ENCODE assay signal across 9 mouse cellular contexts in the genomic region with DNA sequence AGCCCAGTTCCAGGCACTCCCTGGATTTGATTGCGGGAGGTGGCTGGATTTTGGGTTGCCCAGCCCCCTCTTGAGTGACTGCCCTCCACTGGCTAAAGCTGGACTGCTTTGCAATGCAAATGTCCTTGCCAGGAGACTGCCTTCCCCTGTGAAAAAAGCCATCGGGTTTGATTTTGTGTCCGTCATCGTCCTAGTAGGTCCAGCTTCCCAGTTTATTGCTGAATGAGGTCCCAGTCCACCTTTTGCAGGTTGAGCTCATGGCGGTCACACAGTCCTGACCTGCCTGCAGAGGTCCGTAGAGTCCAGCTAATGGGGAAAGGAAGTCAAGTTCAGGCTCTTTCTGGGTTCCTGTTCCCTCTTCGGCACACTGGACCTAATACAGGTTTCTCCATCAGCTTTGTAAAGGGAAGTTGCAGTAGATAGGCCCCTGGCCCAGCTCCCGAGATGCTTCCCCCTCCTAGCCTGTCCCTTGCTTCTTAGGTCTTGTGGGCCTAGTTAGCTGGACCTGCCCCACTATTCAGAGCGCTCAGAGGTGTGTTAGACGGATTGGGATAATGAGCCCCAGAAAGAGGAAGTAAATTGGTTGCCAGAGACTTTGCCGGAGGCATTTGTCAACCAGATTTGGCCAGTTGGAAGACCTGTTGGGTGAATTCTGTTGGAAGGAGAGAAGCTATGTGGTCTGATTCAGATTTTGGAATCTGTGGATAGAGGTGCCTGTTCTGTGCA. TPM values are rescaled to one million over a fixed set of nuclear protein-coding genes. Genes with fewer than 3 reads are reported as not detected.
DNase-seq lines count a peak whose midpoint lies in the region; ATAC-seq and TF ChIP-seq lines count a peak whose summit lies in the region.
"Had no signal": no experiment of that assay in that cellular context is flagged by ENCODE, and none has a peak within 500 bp of the region (broad histone marks: within the 10 kb centered on the region; RNA-seq: fewer than 3 reads in every experiment).

No protein-coding gene starts in this region.

- H3K9me3 ChIP-seq in hindbrain, embryonic 13.5 days = no peaks in the 10 kb centered on the region

- DNase-seq in MEL-GATA-1-ER (ENCODE audit: extremely low read depth, low read depth) = peak; percentile 78
- DNase-seq in cerebellum, adult 2 months = peak in 1 of 2 experiments; percentile 75
- peak; percentile 44 to 53 for DNase-seq in frontal cortex, postnatal 14 days (ENCODE audit: low spot score in 2 of 2)
- peak; percentile 51 to 59 for DNase-seq in layer of hippocampus, postnatal 14 days (ENCODE audit: low spot score in 2 of 2)
- DNase-seq in lung, postnatal 36 days = peak; percentile 68
- DNase-seq in retina, postnatal 1 day = peak; percentile 67
- DNase-seq in thymus, postnatal 0 days (ENCODE audit: low spot score) = no peak

- H3K4me1 ChIP-seq in cerebellum, adult 2 months (ENCODE audit: control insufficient read depth, insufficient read depth, low read length) = peaks cover 44% of the 10 kb centered on the region
- peaks cover 74% of the 10 kb centered on the region for H3K4me1 ChIP-seq in hindbrain, embryonic 13.5 days (replicated peaks)

- TF ChIP-seq POLR2A in cerebellum, adult 2 months (IDR thresholded peaks at IDR 0.05; ENCODE audit: borderline replicate concordance, insufficient read depth, low read length) = 0 out of 2 replicates have a peak, but pooled peaks have one; percentile 11

- TF ChIP-seq CTCF in cerebellum, adult 2 months (IDR thresholded peaks at IDR 0.05; ENCODE audit: borderline replicate concordance, insufficient read depth, low read depth, low read length) = peak; percentile 61; the same call in 1 of the 2 replicates

- peak overlapping the region; percentile 96 for H3K9ac ChIP-seq in hindbrain, embryonic 13.5 days

- no peaks in the 10 kb centered on the region for H3K27me3 ChIP-seq in cerebellum, adult 2 months (ENCODE audit: control insufficient read depth, insufficient read depth, low read length)
- H3K27me3 ChIP-seq in hindbrain, embryonic 13.5 days = no peaks in the 10 kb centered on the region

- 3% methylated on average over 11 of the region's 11 CpGs for WGBS in cerebellum, adult 2 months
- WGBS in hindbrain, embryonic 13.5 days = 5% methylated on average over 11 of the region's 11 CpGs

- peak overlapping the region; percentile 24 for H3K27ac ChIP-seq in cerebellum, adult 2 months (ENCODE audit: insufficient read depth, low read length)
- H3K27ac ChIP-seq in hindbrain, embryonic 13.5 days = peak overlapping the region; percentile 97

- no peaks in the 10 kb centered on the region for H3K36me3 ChIP-seq in hindbrain, embryonic 13.5 days

- peak overlapping the region; percentile 71 for H3K4me3 ChIP-seq in cerebellum, adult 2 months (replicated peaks; ENCODE audit: insufficient read depth, low read depth, low read length)
- H3K4me3 ChIP-seq in hindbrain, embryonic 13.5 days = peak overlapping the region; percentile 94

- H3K4me2 ChIP-seq in hindbrain, embryonic 13.5 days = peak overlapping the region; percentile 81

- ATAC-seq in hindbrain, embryonic 13.5 days (ENCODE audit: low FRiP score) = no peak

RNA-seq across cellular contexts. Expression of gene Fam102a, which starts 1.7 kb away (rescaled TPM):
- 38.1 and 40.2 TPM in 2 replicates for polyA plus RNA-seq in cerebellum, adult 2 months (2012; rRNA removed)
- polyA plus RNA-seq in hindbrain, embryonic 13.5 days (2015; fragmentation: Nextera tagmentation; extraction: Ambion mirVana) = 7.0 and 7.1 TPM in 2 replicates
- 10 to 100 TPM; 50.2 to 52.9 TPM for total RNA-seq in layer of hippocampus, postnatal 14 days (2021)
- polyA plus RNA-seq in thymus, postnatal 0 days (2015; fragmentation: Nextera tagmentation; extraction: Ambion mirVana) = 8.4 and 8.9 TPM in 2 replicates

RNA-seq across cellular contexts. Expression of gene Dpm2, which starts 33.9 kb away (rescaled TPM):
- polyA plus RNA-seq in cerebellum, adult 2 months (2012; rRNA removed) = 131 and 137 TPM in 2 replicates
- 142 and 145 TPM in 2 replicates for polyA plus RNA-seq in hindbrain, embryonic 13.5 days (2015; fragmentation: Nextera tagmentation; extraction: Ambion mirVana)
- total RNA-seq in layer of hippocampus, postnatal 14 days (2021) = 10 to 100 TPM; 78.8 to 90.1 TPM
- polyA plus RNA-seq in thymus, postnatal 0 days (2015; fragmentation: Nextera tagmentation; extraction: Ambion mirVana) = 126 and 129 TPM in 2 replicates

RNA-seq across cellular contexts. Expression of gene Pip5kl1, which starts 37.8 kb away (rescaled TPM):
- polyA plus RNA-seq in cerebellum, adult 2 months (2012; rRNA removed) = 25.2 and 28.4 TPM in 2 replicates
- polyA plus RNA-seq in hindbrain, embryonic 13.5 days (2015; fragmentation: Nextera tagmentation; extraction: Ambion mirVana) = 9.0 and 9.6 TPM in 2 replicates
- 1 to 10 TPM; 4.4 to 7.2 TPM for total RNA-seq in layer of hippocampus, postnatal 14 days (2021)
- polyA plus RNA-seq in thymus, postnatal 0 days (2015; fragmentation: Nextera tagmentation; extraction: Ambion mirVana) = 0.28 and 0.31 TPM in 2 replicates
- total RNA-seq: gastrocnemius, postnatal 36 days had no signal

RNA-seq across cellular contexts. Expression of gene 9430097D07Rik, which starts 38.7 kb away (rescaled TPM):
- polyA plus RNA-seq in cerebellum, adult 2 months (2012; rRNA removed) = 0.59 and 0.60 TPM in 2 replicates
- 0.53 and 0.56 TPM in 2 replicates for polyA plus RNA-seq in hindbrain, embryonic 13.5 days (2015; fragmentation: Nextera tagmentation; extraction: Ambion mirVana)
- under 1 TPM; 0.44 to 0.93 TPM for total RNA-seq in layer of hippocampus, postnatal 14 days (2021)
- polyA plus RNA-seq in thymus, postnatal 0 days (2015; fragmentation: Nextera tagmentation; extraction: Ambion mirVana) = 0.08 TPM in 1 of 2 replicates, not detected in the other
- total RNA-seq: gastrocnemius, postnatal 36 days had no signal

RNA-seq across cellular contexts. Expression of gene St6galnac4, which starts 50.1 kb away (rescaled TPM):
- polyA plus RNA-seq in cerebellum, adult 2 months (2012; rRNA removed) = 91.4 and 101 TPM in 2 replicates
- polyA plus RNA-seq in hindbrain, embryonic 13.5 days (2015; fragmentation: Nextera tagmentation; extraction: Ambion mirVana) = 22.8 and 23.4 TPM in 2 replicates
- 10 to 100 TPM; 41.7 to 42.1 TPM for total RNA-seq in layer of hippocampus, postnatal 14 days (2021)
- 24.3 and 25.3 TPM in 2 replicates for polyA plus RNA-seq in thymus, postnatal 0 days (2015; fragmentation: Nextera tagmentation; extraction: Ambion mirVana)
